Mouse (Mus musculus): ENCODE measurements around the gene Irs4.

DNA sequence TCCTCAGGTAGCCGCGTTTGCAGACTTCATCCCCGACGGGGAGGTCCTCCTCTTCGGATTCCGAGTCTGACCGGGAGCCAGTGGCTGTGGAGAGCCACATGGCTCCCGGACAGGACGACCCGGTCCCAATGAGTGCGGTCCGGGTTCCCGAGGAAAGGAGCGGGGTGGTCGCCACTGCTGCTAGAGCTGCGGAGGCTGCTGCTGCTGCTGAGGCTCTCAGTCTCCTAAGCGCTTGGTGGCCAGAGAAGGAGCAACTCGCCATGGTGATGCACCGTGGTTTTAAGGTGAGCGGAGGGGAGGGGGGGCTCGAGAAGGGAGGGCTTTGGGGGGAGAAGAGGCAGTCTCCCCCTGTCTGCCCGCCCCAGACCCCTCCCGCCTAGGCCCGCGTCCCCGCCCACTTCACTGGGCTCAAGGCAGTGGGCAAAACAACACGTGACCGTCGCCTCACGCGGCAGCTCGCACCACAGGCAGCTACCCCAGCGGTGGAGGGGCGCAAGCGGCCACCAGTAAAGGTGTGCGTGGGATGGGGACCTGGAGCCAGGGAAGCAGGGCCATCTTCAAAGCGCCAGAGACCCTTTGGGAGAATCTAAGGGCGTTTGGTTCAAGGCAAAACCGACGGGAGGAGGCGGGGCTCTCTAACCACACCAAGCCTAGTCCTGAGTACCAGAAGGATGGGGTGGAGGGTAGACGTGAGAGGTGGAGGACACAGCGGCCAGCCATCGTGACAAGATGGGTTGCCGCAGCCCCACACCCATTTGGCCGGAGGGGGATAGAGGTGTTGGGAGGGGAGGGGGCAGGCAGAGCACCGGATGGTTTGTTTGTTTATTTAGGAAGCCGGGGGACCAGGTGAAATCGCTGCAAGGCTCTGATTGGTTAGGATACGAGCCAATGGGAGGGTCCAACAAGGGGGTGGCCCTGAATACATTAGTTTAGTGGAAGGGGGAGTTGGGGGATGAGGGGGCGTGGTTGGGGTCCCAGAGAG is at the start of gene Irs4:
- no peak for TF ChIP-seq GATA1 (IDR thresholded peaks at IDR 0.05; ENCODE audit: borderline replicate concordance, low read length)
- TF ChIP-seq FLI1 (IDR thresholded peaks at IDR 0.05; ENCODE audit: low read length): no peak

Data from megakaryocyte, embryonic 14.5 days (primary cell).